Mouse (Mus musculus): ENCODE measurements around the gene Pitpnm2. TPM values are rescaled to one million over a fixed set of nuclear protein-coding genes. Genes with fewer than 3 reads are reported as not detected.
A peak's percentile ranks its signal among the peaks of the same experiment; 100 is the strongest.

The Pitpnm2 gene
- polyA plus RNA-seq, 1 experiment from 2014 or later: 3.0 TPM

- Histone ChIP-seq H3K27ac (no peak overlapping the region), H3K4me3 (no peak overlapping the region), H3K4me1 (no peaks in the 10 kb centered on the region), H3K9me3 (no peaks in the 10 kb centered on the region), H3K36me3 (replicated peaks) (peaks cover 98% of the 10 kb centered on the region), H3K27me3 (ENCODE audit: poor library complexity, severe bottlenecking) (no peaks in the 10 kb centered on the region)
- WGBS: 86% methylated on average over 4 of the region's 4 CpGs
- no peak for DNase-seq (ENCODE audit: extremely low spot score, low spot score)
These were observed 12.5 kb upstream of the Pitpnm2 start for GRCm38 (mm10) chr5:124262090-124262489.

GRCm38 (mm10) chr5:124259133-124259532 lies 9.6 kb upstream of the Pitpnm2 start:
- no peaks in the 10 kb centered on the region for H3K9me3 ChIP-seq
- DNase-seq (ENCODE audit: extremely low spot score, low spot score): no peak
- no peaks in the 10 kb centered on the region for H3K4me1 ChIP-seq
- H3K27me3 ChIP-seq (ENCODE audit: poor library complexity, severe bottlenecking): no peaks in the 10 kb centered on the region
- WGBS: 73% methylated on average over 2 of the region's 2 CpGs
- H3K36me3 ChIP-seq (replicated peaks): peaks cover 97% of the 10 kb centered on the region
- no peak overlapping the region for H3K4me3 ChIP-seq
- H3K27ac ChIP-seq: no peak overlapping the region

DNA sequence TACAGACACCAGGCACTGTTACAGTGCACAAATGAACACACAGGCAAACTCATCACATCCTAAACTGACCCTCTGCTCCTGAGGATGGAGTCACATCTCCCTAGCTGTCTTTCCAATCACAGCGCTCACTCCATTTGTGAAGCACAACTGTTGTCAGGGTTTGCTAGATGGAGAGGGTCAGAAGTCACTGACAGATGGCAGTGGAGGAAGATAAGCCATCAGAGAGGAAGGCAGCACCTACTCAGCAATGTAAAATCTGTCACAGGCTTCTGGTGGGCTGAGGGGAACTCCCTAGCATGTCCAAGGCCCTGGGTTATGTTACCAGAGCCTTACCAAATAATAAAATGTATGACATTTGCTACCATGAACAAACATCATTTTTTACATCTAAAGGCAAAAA lies 8.5 kb upstream of the Pitpnm2 start:
- Histone ChIP-seq H3K27me3 (ENCODE audit: poor library complexity, severe bottlenecking) (no peaks in the 10 kb centered on the region), H3K4me3 (no peak overlapping the region), H3K4me1 (no peaks in the 10 kb centered on the region), H3K9me3 (no peaks in the 10 kb centered on the region), H3K27ac (no peak overlapping the region), H3K36me3 (replicated peaks) (peaks cover 97% of the 10 kb centered on the region)
- 100% methylated on average over 1 of the region's 1 CpGs for WGBS
- DNase-seq (ENCODE audit: extremely low spot score, low spot score): no peak

- Histone ChIP-seq H3K36me3 (replicated peaks) (peaks cover 73% of the 10 kb centered on the region), H3K4me1 (peaks cover 11% of the 10 kb centered on the region), H3K4me3 (no peak overlapping the region), H3K9me3 (no peaks in the 10 kb centered on the region), H3K27ac (no peak overlapping the region), H3K27me3 (ENCODE audit: poor library complexity, severe bottlenecking) (no peaks in the 10 kb centered on the region)
- WGBS: 94% methylated on average over 7 of the region's 7 CpGs
- DNase-seq (ENCODE audit: extremely low spot score, low spot score): no peak
These were observed 5.6 kb upstream of the Pitpnm2 start for GRCm38 (mm10) chr5:124255141-124255540.

DNA sequence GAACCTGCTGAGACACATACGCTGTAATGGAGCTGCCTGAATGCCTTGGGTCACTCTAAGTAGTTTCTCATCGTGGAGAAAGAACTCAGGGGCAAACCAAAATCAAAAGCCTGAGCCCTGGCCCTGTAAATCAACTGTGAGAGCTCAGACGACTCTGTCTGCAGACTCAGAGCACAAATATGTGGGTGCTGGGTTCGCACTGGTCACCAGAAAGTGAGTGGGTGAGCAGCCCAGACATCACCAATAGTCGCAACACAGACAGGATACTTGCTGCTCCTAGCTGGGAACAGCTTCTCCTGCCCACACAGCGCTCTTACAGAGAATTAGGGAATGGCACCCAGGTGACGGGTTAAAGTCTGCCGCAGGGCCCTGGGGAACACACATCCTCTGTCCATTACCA lies 4.0 kb upstream of the Pitpnm2 start:
- no peak for DNase-seq (ENCODE audit: extremely low spot score, low spot score)
- H3K4me1 ChIP-seq: peaks cover 20% of the 10 kb centered on the region
- peaks cover 4% of the 10 kb centered on the region; the same call in 1 of the 2 replicates for H3K27me3 ChIP-seq (ENCODE audit: poor library complexity, severe bottlenecking)
- H3K4me3 ChIP-seq: no peak overlapping the region
- no peak overlapping the region for H3K27ac ChIP-seq
- H3K36me3 ChIP-seq (replicated peaks): peaks cover 58% of the 10 kb centered on the region
- H3K9me3 ChIP-seq: no peaks in the 10 kb centered on the region
- WGBS: 89% methylated on average over 8 of the region's 8 CpGs

GRCm38 (mm10) chr5:124252580-124253320 lies 3.2 kb upstream of the Pitpnm2 start:
- H3K9me3 ChIP-seq: no peaks in the 10 kb centered on the region
- no peak for DNase-seq (ENCODE audit: extremely low spot score, low spot score)
- no peak overlapping the region for H3K27ac ChIP-seq
- H3K4me3 ChIP-seq: no peak overlapping the region
- H3K36me3 ChIP-seq (replicated peaks): peaks cover 49% of the 10 kb centered on the region
- peaks cover 9% of the 10 kb centered on the region for H3K27me3 ChIP-seq (ENCODE audit: poor library complexity, severe bottlenecking)
- WGBS: 91% methylated on average over 13 of the region's 13 CpGs
- H3K4me1 ChIP-seq: peaks cover 28% of the 10 kb centered on the region

- Histone ChIP-seq H3K4me1 (peaks cover 37% of the 10 kb centered on the region), H3K27me3 (ENCODE audit: poor library complexity, severe bottlenecking) (peaks cover 21% of the 10 kb centered on the region), H3K9me3 (no peaks in the 10 kb centered on the region), H3K36me3 (replicated peaks) (peaks cover 35% of the 10 kb centered on the region), H3K27ac (no peak overlapping the region), H3K4me3 (no peak overlapping the region)
- DNase-seq (ENCODE audit: extremely low spot score, low spot score): no peak
- 90% methylated on average over 5 of the region's 5 CpGs for WGBS
These were observed 1.5 kb upstream of the Pitpnm2 start for GRCm38 (mm10) chr5:124251070-124251469.

- peak; percentile 41 for DNase-seq (ENCODE audit: extremely low spot score, low spot score)
- H3K4me1 ChIP-seq: peaks cover 37% of the 10 kb centered on the region
- peaks cover 32% of the 10 kb centered on the region for H3K36me3 ChIP-seq (replicated peaks)
- H3K4me3 ChIP-seq: peak overlapping the region; percentile 75
- peak overlapping the region; percentile 90 for H3K27ac ChIP-seq
- peaks cover 21% of the 10 kb centered on the region for H3K27me3 ChIP-seq (ENCODE audit: poor library complexity, severe bottlenecking)
- no peaks in the 10 kb centered on the region for H3K9me3 ChIP-seq
- 1% methylated on average over 77 of the region's 77 CpGs for WGBS
These were observed 531 bp downstream of the Pitpnm2 start for GRCm38 (mm10) chr5:124248845-124249613.

GRCm38 (mm10) chr5:124247986-124248626 lies 1.5 kb downstream of the Pitpnm2 start:
- Histone ChIP-seq H3K9me3 (no peaks in the 10 kb centered on the region), H3K4me1 (peaks cover 38% of the 10 kb centered on the region), H3K27me3 (ENCODE audit: poor library complexity, severe bottlenecking) (peaks cover 21% of the 10 kb centered on the region), H3K36me3 (replicated peaks) (peaks cover 25% of the 10 kb centered on the region), H3K27ac (peak overlapping the region; percentile 90; the same call in 1 of the 2 replicates), H3K4me3 (peak overlapping the region; percentile 75)
- WGBS: 16% methylated on average over 9 of the region's 9 CpGs
- no peak for DNase-seq (ENCODE audit: extremely low spot score, low spot score)

- WGBS: 34% methylated on average over 7 of the region's 7 CpGs
- H3K4me3 ChIP-seq: peak overlapping the region; percentile 19; the same call in 1 of the 2 replicates
- no peak for DNase-seq (ENCODE audit: extremely low spot score, low spot score)
These were observed 2.3 kb downstream of the Pitpnm2 start for GRCm38 (mm10) chr5:124247296-124247695.

GRCm38 (mm10) chr5:124244885-124245284 lies 4.7 kb downstream of the Pitpnm2 start:
- H3K36me3 ChIP-seq (replicated peaks): peaks cover 25% of the 10 kb centered on the region
- no peak overlapping the region for H3K27ac ChIP-seq
- H3K27me3 ChIP-seq (ENCODE audit: poor library complexity, severe bottlenecking): peaks cover 21% of the 10 kb centered on the region
- no peak for DNase-seq (ENCODE audit: extremely low spot score, low spot score)
- no peak overlapping the region for H3K4me3 ChIP-seq
- H3K9me3 ChIP-seq: no peaks in the 10 kb centered on the region
- WGBS: 94% methylated on average over 7 of the region's 7 CpGs
- H3K4me1 ChIP-seq: peaks cover 52% of the 10 kb centered on the region

More at GRCm38 (mm10) chr5:124247296-124247695, 2.3 kb downstream of the Pitpnm2 start:
- peaks cover 25% of the 10 kb centered on the region for H3K36me3 ChIP-seq (replicated peaks)
- peaks cover 46% of the 10 kb centered on the region for H3K4me1 ChIP-seq
- no peaks in the 10 kb centered on the region for H3K9me3 ChIP-seq
- peaks cover 21% of the 10 kb centered on the region for H3K27me3 ChIP-seq (ENCODE audit: poor library complexity, severe bottlenecking)
- H3K27ac ChIP-seq: peak overlapping the region; percentile 30; the same call in 1 of the 2 replicates

DNA sequence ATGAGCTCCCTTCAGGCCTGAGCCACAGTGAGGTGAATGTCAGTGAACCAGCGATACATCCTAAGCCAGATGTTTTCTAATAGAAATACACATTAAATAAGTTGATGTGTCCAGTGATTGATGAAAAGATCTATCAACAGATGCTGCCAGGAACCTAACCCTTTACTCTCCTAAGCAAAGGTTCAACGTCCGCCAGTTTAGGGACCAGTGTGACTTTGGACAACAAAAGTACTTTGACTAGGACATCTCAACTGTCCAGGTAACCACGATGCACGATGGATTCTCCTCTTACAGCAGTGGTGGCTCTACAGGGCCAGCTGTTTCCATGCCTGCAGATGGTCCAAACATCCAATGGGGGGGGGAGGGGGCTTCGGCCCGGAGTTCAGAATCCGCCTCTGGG lies 5.1 kb downstream of the Pitpnm2 start:
- H3K9me3 ChIP-seq: no peaks in the 10 kb centered on the region
- no peak overlapping the region for H3K27ac ChIP-seq
- H3K4me1 ChIP-seq: peaks cover 52% of the 10 kb centered on the region
- no peak overlapping the region for H3K4me3 ChIP-seq
- WGBS: 96% methylated on average over 8 of the region's 8 CpGs
- DNase-seq (ENCODE audit: extremely low spot score, low spot score): no peak
- H3K36me3 ChIP-seq (replicated peaks): peaks cover 25% of the 10 kb centered on the region
- peaks cover 21% of the 10 kb centered on the region for H3K27me3 ChIP-seq (ENCODE audit: poor library complexity, severe bottlenecking)

Measured in forebrain, embryonic 10.5 days (tissue).